Mouse (Mus musculus): ENCODE measurements at regions not wholly inside any gene's neighbourhood (a gene's known extent, or its start where the extent isn't known, plus 50 kb on each side); places are given as distances from the start of the nearest gene placed in this dataset.
"Not testable (repeated sequence)": the region's sequence is repeated elsewhere in the genome, so short reads cannot be mapped to it uniquely, and the experiment has no call there.

DNA sequence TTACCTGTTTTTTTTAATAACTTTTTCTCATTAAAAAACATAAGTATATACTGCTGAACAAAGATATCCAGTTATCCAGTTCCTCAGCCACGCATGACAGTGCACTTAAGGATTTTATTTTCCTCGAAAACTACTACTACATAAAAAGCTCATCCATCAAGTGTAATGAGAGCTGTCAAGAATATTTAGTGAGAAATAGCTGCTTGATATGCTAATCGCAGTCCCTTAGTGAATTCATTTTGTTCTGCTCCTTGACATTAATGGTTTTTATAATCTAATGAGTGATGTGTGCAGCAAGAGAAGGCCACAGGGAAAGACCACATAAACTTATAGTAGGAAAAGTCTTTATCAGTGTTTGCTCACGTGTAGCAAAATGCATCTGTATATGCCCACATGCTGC is 754.0 kb upstream of the Slc39a10 start:
- no peak for DNase-seq

DNA sequence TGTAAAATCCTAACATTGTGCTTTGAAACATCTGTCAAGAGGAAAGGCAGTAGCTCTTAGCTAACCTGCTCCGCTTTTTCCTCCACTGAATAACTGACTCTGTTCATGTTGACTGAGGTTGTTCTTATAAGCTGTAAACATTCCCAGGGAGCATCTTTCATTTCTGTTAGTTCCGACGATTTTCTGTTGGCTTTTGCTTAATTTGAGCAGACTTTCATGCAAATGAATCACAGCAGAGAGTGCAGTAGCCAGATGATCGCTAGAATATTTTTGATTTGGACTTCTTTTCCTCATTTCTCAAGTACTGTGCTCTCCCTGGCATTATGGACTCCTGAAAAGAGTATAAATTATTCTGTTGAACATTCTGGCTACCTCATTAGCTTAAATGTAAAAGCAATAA is 713.9 kb upstream of the Slc39a10 start:
- no peak for DNase-seq

DNA sequence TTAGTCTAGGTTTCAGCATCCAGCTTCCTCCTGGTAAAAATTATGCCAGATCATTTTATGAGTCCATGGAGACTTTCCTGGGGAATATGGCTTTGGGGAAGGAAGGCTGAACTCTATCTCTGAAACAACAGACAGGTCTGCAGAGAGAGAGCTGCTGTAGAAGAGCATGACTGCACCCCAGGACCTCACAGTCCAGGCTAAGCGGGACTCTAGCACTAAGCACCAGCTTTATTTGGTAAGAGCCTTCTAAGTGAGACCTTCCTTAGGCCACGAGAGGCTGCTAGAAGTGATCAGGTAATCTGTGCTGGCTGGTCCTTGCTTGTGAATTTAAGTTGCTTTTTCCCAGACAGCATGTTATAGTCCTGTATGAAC is 711.3 kb upstream of the Slc39a10 start:
- DNase-seq, result no peak

DNA sequence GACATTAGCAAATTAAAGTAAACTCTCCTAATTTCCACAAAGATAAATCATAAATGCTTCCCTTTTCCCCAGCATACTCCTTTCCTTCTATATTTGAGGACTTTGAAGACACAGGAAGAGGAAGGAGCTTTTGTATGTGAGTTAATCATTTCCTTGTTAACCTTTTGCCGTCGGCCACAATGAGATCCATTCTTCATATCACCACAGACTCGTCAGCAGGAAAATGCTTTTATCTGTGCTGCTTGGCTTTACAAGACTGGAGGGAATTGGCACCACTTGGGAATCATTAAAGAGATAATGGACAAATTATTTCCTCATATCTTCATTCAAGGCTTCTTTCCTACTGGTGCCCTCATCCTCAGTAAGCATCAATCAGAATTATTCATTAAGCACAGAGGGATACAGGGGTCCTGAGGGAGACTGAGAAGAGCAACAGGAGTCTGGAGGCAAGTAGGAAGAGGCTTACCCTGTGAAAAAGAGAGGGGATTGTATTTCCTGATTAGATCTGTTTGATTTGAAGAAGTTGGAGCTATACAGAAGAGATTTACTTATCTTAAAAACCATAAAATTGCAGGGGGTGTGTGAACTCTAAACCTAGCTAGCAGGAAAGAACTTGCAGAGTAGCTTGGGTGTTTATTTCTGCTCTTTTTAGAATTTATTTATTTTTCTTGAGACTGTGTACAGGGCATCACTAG is 710.8 kb upstream of the Slc39a10 start:
- no peak for DNase-seq

DNA sequence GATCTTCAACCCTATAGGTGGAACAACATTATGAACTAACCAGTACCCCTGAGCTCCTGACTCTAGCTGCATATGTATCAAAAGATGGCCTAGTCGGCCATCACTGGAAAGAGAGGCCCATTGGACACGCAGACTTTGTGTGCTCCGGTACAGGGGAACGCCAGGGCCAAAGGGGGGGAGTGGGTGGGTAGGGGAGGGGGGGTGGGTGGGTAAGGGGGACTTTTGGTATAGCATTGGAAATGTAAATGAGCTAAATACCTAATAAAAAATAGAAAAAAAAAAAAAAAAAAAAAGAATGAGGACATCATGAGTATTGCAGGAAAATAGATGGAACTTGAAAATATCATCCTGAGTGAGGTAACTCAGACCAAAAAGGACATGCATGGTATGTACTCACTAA is 701.0 kb upstream of the Slc39a10 start:
- not testable (repeated sequence) for DNase-seq

DNA sequence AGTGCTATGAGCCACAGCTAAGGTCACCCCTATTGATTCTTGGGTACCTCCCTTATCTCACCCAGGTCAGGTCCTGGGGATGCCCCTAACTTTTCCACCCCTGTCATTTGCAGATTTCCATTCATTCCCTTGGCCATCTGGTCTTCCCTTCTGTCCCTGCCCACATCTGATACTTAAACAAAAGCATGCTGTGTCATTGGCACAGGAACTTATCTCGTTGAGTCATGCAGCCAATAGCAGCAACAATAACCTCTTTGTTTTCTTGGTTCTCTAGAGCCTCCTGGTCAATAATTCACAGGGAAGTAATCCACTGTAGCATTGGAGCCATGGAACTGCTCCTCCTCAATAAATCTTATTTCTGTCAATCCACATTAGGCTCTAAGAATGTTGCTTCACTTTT is 653.0 kb upstream of the Slc39a10 start:
- no peak for DNase-seq

DNA sequence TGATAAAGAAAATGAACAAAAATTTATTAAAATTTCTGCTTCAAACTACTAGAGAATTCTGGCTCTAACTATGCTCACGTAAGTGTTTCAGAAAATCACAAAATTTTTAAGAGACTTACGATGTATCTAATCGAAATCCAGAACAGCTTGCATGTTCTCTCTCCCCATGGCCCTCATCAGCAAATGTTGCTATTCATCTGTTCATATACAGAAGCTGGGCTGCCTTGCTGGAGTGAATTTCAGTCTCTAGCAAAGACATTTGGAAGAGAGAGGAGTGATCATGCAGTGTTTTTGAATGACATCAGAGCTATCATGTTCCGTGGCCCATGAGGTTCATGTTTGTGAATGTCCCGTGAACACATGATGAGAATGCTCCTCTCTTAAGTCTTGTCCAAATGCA is 618.8 kb upstream of the Slc39a10 start:
- DNase-seq, result no peak

DNA sequence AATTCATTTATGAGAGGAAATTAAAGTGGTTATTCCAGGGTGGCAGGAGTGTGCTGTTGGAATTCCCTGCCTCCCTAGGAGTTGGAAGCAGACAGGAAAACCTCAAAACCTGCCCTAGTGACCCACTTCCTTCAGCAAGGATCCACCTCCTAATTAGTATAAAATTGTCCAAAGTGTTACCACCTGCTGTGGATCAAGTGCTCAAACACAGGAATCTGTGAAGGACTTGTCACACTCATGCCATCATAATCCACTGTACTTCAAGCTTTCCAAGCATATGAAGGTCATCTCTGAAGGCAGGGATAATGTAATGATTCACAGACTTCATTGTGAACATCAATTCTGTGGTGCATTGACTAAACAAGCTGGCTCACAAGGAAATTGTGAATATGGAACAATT is 615.1 kb upstream of the Slc39a10 start:
- no peak for DNase-seq

DNA sequence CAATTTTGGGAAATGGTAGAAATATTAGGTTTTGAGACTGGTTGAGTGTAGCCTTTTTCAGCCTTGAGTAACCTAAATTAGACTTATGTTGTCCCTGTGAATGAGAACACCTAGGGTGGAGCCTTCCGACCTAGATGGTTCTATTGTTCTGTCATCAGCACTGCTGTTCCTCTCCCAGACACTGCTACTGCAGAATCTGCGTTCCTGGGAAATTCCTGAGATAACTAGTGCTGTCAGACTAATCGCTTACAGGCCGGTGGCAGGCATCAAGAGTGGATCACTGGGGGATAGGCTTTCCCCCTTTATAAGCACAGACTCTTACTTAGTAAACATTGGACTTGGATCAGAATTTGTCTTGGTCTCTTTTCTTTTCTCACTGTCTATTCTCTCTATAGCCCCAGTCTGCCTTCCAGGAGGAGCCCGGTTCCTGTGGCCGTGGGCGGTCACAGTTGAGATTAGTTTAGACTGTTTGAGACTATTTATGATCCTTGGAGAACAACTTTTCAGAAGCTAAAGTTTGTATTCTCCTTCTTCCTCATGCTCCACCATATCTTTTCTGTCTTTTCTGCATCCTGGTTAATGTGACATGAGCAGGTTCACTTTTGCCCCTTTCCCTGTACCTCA is 596.0 kb upstream of the Slc39a10 start:
- DNase-seq, result no peak

DNA sequence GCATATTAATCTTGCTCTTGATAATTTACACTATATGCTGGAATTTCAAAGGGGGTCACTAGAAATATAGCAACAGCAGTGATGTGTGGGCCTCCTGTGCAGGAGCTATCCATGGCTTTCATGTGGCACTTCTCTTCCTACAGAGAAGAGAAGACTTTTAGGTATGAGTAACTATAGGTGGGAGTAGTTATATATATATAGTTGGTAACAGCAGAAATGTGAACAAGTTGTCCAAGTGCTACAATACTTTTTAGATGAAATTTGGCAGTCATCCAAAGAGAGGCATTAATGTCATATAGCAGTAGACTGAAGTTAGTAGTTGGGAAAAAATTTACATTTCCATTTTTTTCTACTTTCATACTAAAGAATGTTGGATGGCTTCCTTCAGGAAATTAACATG is 593.4 kb upstream of the Slc39a10 start:
- no peak for DNase-seq

DNA sequence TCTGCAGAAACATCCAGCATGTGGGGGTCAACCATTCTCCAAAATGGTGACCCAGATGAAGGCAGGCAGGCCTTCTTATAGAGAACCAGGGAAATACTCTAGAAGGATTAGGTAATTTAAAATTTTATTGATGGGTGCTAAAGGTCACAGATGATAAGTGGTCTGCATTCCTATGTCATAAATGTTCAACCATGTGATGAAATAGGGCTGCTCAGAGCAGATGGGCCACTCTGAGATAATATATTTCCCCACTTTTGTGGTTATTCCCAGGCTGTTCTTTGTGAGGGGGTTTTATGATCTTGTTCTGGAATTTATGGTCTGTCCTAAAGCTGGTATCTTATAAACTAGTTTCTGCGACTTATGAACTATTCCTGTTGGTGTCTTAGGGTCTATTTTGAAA is 586.4 kb upstream of the Slc39a10 start:
- DNase-seq, result no peak

DNA sequence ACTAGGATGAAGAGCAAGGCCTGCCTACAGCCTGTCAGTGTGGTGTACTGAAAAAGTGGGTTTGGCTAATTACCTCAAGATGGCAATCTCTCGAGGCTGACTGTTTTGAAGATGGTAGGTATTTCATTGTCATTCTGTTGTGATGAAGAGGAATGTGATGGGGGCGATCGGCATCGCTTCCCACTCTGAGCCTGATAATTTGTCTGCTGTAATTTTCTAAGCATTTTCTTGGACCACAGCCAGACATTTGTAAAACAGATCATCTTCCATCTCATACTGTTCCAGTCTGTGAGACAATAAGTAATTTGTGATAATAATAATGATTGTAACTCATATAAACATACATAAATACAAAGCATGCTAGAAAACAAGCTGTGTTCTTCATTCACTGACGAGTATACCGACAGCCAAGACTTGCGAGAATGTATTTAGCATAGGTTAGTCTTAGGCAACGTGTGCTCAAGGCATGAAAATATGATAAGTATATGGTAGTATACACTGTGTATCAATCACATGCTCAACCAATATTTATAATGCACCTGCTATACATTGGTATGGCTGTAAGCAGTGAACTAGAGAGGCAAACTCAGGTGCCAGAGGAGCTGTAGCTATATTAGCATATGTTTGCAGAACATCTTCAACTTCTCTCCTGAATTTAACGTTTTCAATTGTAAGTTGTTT is 574.1 kb upstream of the Slc39a10 start:
- no peak for DNase-seq

DNA sequence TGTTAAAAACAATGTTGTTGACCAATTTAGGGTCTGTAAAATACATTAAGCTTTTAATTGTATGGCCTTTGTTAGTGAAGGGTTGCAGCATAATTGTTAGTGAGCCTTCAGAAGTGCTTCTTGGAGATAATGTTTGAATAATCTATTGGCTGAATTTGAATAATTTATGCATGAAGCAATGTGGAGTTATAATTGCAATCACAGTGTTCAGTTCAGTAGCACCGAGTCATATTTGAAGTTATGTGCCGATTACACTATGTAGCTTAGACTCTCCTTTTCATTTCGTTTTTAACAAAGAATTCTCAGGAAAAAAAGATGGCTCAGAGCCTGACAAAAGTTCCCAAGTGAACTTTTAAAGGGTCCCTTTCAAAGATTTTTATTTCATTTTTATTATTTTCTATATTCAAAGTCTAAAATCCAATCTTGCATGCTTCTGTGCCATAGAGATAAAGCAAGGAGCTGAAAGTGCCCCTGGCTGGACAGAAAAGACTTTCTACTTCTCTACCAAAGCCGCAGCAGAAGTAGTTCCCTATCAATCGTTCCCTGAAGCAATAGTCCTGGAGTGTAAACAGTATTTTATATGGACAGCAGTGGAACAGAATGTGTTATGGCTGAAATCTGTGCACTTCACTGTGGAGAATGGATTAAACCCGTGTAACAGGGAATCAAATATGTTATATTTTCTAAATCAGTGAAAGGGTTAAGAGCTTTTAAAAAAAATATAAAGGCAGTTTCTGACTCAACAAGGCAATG is 556.3 kb upstream of the Slc39a10 start:
- DNase-seq, result no peak

DNA sequence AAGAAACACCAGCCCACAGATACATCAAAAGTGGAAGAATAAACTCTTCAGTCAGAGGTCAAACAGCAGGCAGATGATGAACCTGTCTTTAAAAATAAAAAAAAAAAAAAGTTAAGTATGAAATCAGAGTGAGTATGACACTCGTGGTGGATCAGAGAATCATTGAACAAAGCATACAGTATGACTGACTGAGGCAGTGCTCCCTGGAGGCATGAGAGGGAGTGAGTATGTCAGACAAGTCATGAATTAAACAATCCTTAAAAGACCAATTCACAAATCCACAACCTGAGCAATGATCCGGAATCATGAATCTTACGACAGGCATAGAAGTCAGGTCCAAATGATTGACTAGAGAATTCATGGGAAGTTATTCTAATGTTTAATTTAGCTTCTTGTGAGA is 555.4 kb upstream of the Slc39a10 start:
- no peak for DNase-seq

DNA sequence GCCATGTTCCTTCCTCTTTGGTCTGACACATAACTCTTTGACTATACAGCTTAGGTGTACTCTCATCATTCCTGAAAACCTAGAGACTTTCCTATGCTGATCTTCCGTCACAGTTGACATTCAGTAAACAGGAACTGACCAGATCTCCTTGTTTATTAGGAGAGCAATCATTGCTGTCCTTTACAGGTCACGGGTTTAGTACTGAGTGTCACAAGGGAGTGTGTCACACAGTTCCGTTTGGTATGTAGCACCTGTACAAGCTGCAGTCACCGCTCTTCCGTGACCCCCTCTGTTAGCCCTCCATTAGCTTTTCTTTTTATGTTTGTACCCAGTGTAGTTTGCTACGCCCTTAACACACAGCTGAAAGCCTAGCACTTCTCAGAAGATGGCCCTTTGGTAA is 553.4 kb upstream of the Slc39a10 start:
- no peak for DNase-seq

DNA sequence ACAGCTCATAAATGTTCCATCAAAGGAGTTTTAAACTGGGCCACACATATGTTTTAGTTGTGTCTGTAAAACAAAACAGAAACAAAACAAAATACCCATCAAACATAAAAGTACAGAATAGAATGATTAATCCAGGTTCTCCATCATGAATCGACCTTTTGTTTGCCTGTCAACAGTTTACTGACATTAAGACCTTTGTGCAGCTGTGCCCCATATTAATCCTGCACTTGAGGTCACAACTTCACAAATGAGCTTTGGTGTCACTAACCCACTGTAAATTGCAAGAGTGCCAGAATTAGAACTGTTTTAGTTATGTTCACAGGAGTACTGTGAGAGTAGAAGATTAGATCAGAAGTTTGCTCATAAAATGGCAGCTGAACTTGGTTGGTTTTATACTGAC is 540.2 kb upstream of the Slc39a10 start:
- DNase-seq, result no peak

DNA sequence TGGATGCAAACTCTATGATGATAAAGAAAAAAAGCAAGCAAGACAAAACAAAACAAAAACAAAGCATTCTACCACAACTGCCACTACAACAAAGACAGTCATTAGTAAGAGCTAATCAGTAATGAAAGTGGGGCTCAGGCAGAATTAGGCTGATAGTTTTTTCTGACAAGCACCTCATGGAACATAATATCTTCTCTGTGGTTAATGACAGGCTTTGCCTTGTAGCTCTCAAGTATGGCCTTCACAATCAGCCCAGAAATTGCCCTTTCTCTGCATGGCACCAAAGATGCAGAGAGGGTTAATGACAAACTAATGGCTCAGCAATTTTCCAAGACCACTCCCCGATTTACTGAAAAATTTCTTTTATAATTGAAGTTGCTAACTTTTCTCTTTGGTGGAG is 512.5 kb upstream of the Slc39a10 start:
- DNase-seq, result no peak

DNA sequence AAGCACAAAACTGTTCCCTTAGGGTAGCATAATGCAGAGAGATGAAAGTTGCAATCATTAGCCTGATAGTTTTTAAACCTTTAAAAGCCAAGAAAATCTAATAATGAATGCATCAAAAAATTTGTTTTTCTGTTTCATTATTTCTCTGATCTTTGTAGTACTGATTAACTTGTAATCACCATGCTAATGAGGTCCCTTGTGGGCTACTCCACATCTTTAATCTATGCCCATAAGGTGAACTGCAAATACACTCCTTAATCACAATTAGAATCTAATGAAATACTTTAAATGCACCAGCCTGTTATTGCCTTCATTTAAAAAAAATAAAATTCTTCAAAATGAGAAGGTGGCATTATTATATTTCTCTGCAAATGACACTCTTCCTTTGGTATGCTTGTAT is 493.9 kb upstream of the Slc39a10 start:
- DNase-seq, result no peak

DNA sequence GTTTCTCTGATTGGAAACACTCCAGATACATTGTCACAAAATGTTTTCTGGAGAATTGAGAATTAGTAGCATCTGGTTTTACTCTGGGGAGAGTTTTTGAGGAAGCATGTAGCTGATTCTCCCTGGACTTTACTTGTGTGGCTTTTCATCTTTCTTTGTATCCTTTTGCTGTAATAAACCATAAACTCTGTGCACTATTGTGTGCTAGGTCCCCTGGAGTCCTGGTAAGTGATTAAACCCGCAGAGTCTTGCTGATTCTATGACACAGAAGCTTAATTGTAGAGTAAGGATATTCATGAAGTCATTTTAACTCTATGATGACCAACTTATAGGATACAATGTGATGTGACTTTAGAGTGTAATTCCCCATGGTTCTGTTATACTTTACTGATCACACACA is 486.1 kb upstream of the Slc39a10 start:
- no peak for DNase-seq

DNA sequence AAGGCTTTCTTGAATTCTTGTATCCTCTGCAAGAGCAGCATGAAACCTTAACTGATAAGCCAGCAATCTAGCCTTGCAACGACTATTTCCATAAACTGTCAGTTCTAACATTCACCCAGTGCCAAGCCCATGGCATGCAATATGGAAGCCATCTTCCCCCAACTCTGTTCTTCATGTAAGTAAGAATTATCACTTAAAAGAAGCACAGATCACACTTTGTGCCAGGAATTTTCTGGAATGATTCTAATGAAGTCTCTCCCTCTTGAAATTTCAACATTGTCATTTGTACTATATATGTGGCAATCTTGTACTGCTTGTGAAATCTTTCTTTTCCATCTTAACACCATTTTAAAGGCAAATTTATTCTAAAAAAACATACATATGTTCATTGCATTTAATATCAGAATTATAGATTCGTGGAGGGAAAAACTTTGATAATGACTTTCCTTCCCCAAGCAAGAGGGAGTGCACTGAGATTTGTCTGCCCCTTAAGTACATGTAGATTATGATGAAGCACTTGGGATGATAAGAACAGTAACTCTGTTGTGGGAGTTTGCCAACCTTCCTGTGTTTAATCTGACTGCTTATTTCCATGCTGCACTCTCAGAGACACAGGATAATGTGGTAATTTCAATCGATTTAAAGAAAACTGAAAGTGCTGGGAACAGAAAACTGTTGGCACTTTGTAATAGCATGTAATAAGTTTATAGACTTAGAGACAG is 447.2 kb upstream of the Slc39a10 start:
- no peak for DNase-seq

DNA sequence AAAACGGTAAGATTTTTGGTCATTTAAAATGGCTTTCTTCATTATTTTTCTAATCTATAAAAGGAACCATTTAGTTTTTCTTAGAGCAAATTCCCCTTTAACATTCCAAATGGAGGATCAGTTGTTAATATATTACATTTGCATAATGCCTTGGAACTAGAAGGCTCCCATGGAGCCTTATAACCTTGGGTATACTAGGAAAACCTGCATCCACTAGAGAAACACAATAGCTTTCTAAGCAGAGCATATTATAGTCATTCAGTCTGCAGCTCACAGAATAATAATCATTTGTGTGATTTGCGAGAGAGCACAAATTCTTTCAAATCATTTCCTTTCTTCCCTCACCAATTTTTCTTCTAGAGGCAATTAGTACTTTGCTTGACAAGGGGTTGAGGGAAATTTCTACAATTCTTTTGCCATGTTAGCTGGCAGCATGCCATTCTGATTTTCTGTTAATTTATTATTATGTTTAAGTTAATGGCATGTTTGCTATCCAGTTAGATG is 418.0 kb upstream of the Slc39a10 start:
- no peak for DNase-seq

DNA sequence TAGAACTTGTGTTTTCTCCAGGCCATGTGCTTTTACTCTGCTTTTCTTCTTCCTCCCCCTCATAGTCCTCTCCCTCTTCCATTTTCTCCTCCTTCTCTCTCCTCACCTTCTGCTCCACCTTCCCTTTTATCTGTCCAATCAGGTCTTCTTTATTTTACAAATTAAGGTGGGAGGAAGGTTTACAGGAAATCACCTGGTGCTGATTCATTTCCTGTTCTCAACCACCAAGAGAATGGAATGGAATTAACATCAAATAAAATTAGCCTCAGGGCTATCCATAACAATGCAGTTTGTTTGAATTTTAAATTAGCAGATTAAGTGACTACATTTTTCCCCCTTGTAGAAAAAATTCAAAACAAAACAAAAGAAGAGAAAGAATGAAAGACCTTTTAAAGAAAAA is 414.3 kb upstream of the Slc39a10 start:
- DNase-seq, result no peak

DNA sequence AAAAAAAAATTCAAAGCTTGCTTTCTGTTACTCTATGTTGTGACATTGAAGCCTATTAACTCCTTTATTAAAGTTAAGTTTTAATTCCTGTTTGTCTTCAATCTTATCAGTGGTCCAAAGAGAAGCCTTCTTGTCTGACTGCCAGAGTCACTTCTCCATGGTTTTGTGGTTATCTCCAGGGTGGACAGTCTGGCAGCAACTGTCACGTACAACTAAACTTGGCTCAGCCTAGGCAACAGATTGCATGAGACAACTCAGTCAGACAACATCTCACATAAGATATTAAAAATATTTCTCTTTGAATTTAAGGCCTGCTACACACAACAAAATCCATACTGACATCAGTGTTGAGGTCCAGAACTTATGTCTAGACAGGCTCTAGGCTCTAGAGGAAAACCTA is 406.7 kb upstream of the Slc39a10 start:
- peak; percentile 4 for DNase-seq
